Mouse (Mus musculus): ENCODE results near the gene Gpc6.

DNA sequence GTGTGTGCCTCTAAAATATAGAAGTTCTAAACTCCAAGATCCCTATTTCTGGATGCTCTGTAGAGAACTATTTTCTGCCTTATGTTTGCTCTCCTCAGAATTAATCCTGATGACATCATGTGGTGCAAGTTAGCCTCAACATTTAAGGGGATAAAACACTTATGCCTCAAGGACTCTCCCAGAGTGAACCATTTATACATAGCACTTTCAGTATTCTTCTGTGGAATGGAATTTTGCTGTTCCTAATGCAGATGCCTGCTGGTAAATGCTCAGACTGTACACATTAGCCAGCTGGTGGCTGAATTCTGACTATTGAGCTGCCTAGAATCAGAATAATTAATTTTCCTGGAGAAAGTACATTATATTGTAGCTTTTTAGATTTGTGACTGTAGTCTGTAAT is 289.3 kb downstream of the Gpc6 start:
- TF ChIP-seq CTCF (IDR thresholded peaks at IDR 0.05; ENCODE audit: extremely low read depth, insufficient read depth, low read length) (no peak), POLR2A (IDR thresholded peaks at IDR 0.05; ENCODE audit: extremely low read depth, insufficient read depth, low read length) (no peak)

Measured in cortical plate, adult 2 months (tissue).